Mouse (Mus musculus): ENCODE data around the gene Rab7b. TPM values are rescaled to one million over a fixed set of nuclear protein-coding genes. Genes with fewer than 3 reads are reported as not detected.

Gene Rab7b
- polyA plus RNA-seq, 1 experiment from 2014 or later, result 2.1 TPM

GRCm38 (mm10) chr1:131660716-131661472 is 27.6 kb upstream of the Rab7b start:
- H3K4me3 ChIP-seq (ENCODE audit: low read length), result no peak overlapping the region
- H3K27me3 ChIP-seq (ENCODE audit: insufficient read depth, low read length), result no peaks in the 10 kb centered on the region
- H3K4me2 ChIP-seq (replicated peaks; ENCODE audit: low read depth, low read length), result no peak overlapping the region
- no peaks in the 10 kb centered on the region for H3K36me3 ChIP-seq (ENCODE audit: insufficient read depth, low read length)
- ATAC-seq (ENCODE audit: low FRiP score, low TSS enrichment), result no peak
- peaks cover 6% of the 10 kb centered on the region for H3K4me1 ChIP-seq (ENCODE audit: insufficient read depth, low read length)
- no peak overlapping the region for H3K27ac ChIP-seq (ENCODE audit: low read length)
- no peak overlapping the region for H3K9ac ChIP-seq (replicated peaks; ENCODE audit: low read length)
- H3K9me3 ChIP-seq (ENCODE audit: low read length), result no peaks in the 10 kb centered on the region
- WGBS, result 76% methylated on average over 7 of the region's 7 CpGs

GRCm38 (mm10) chr1:131661749-131662148 is 26.7 kb upstream of the Rab7b start:
- Histone ChIP-seq H3K27me3 (ENCODE audit: insufficient read depth, low read length) (no peaks in the 10 kb centered on the region), H3K9me3 (ENCODE audit: low read length) (no peaks in the 10 kb centered on the region), H3K4me3 (ENCODE audit: low read length) (no peak overlapping the region), H3K9ac (replicated peaks; ENCODE audit: low read length) (no peak overlapping the region), H3K4me2 (replicated peaks; ENCODE audit: low read depth, low read length) (no peak overlapping the region), H3K36me3 (ENCODE audit: insufficient read depth, low read length) (no peaks in the 10 kb centered on the region), H3K4me1 (ENCODE audit: insufficient read depth, low read length) (peaks cover 6% of the 10 kb centered on the region), H3K27ac (ENCODE audit: low read length) (no peak overlapping the region)
- no peak for ATAC-seq (ENCODE audit: low FRiP score, low TSS enrichment)
- 72% methylated on average over 3 of the region's 3 CpGs for WGBS

GRCm38 (mm10) chr1:131663286-131663995 is 25.1 kb upstream of the Rab7b start:
- Histone ChIP-seq H3K4me1 (ENCODE audit: insufficient read depth, low read length) (peaks cover 3% of the 10 kb centered on the region; the same call in 1 of the 2 replicates), H3K27me3 (ENCODE audit: insufficient read depth, low read length) (no peaks in the 10 kb centered on the region), H3K4me3 (ENCODE audit: low read length) (no peak overlapping the region), H3K27ac (ENCODE audit: low read length) (no peak overlapping the region), H3K9me3 (ENCODE audit: low read length) (no peaks in the 10 kb centered on the region), H3K4me2 (replicated peaks; ENCODE audit: low read depth, low read length) (no peak overlapping the region), H3K9ac (replicated peaks; ENCODE audit: low read length) (no peak overlapping the region), H3K36me3 (ENCODE audit: insufficient read depth, low read length) (no peaks in the 10 kb centered on the region)
- no peak for ATAC-seq (ENCODE audit: low FRiP score, low TSS enrichment)
- WGBS, result 80% methylated on average over 9 of the region's 9 CpGs

GRCm38 (mm10) chr1:131664136-131664535 is 24.4 kb upstream of the Rab7b start:
- H3K4me1 ChIP-seq (ENCODE audit: insufficient read depth, low read length), result 0 out of 2 replicates have a peak, but pooled peaks cover 2% of the 10 kb centered on the region
- H3K27ac ChIP-seq (ENCODE audit: low read length), result no peak overlapping the region
- no peaks in the 10 kb centered on the region for H3K27me3 ChIP-seq (ENCODE audit: insufficient read depth, low read length)
- H3K9me3 ChIP-seq (ENCODE audit: low read length), result no peaks in the 10 kb centered on the region
- no peak for ATAC-seq (ENCODE audit: low FRiP score, low TSS enrichment)
- 85% methylated on average over 5 of the region's 5 CpGs for WGBS
- H3K4me3 ChIP-seq (ENCODE audit: low read length), result no peak overlapping the region
- H3K4me2 ChIP-seq (replicated peaks; ENCODE audit: low read depth, low read length), result no peak overlapping the region
- no peak overlapping the region for H3K9ac ChIP-seq (replicated peaks; ENCODE audit: low read length)
- no peaks in the 10 kb centered on the region for H3K36me3 ChIP-seq (ENCODE audit: insufficient read depth, low read length)

GRCm38 (mm10) chr1:131665886-131666285 is 22.6 kb upstream of the Rab7b start:
- Histone ChIP-seq H3K36me3 (ENCODE audit: insufficient read depth, low read length) (no peaks in the 10 kb centered on the region), H3K27me3 (ENCODE audit: insufficient read depth, low read length) (no peaks in the 10 kb centered on the region), H3K9ac (replicated peaks; ENCODE audit: low read length) (no peak overlapping the region), H3K4me2 (replicated peaks; ENCODE audit: low read depth, low read length) (no peak overlapping the region), H3K4me1 (ENCODE audit: insufficient read depth, low read length) (0 out of 2 replicates have a peak, but pooled peaks cover 2% of the 10 kb centered on the region), H3K4me3 (ENCODE audit: low read length) (no peak overlapping the region), H3K27ac (ENCODE audit: low read length) (no peak overlapping the region), H3K9me3 (ENCODE audit: low read length) (no peaks in the 10 kb centered on the region)
- WGBS, result 89% methylated on average over 1 of the region's 1 CpGs
- no peak for ATAC-seq (ENCODE audit: low FRiP score, low TSS enrichment)

- 0 out of 2 replicates have a peak, but pooled peaks cover 2% of the 10 kb centered on the region for H3K4me1 ChIP-seq (ENCODE audit: insufficient read depth, low read length)
- H3K27ac ChIP-seq (ENCODE audit: low read length), result no peak overlapping the region
- H3K4me3 ChIP-seq (ENCODE audit: low read length), result no peak overlapping the region
- H3K27me3 ChIP-seq (ENCODE audit: insufficient read depth, low read length), result no peaks in the 10 kb centered on the region
- H3K36me3 ChIP-seq (ENCODE audit: insufficient read depth, low read length), result no peaks in the 10 kb centered on the region
- WGBS, result 87% methylated on average over 8 of the region's 8 CpGs
- ATAC-seq (ENCODE audit: low FRiP score, low TSS enrichment), result no peak
- no peak overlapping the region for H3K4me2 ChIP-seq (replicated peaks; ENCODE audit: low read depth, low read length)
- H3K9ac ChIP-seq (replicated peaks; ENCODE audit: low read length), result no peak overlapping the region
- no peaks in the 10 kb centered on the region for H3K9me3 ChIP-seq (ENCODE audit: low read length)
Measured at GRCm38 (mm10) chr1:131671113-131671512, 17.4 kb upstream of the Rab7b start.

GRCm38 (mm10) chr1:131672361-131672760 is 16.1 kb upstream of the Rab7b start:
- H3K4me2 ChIP-seq (replicated peaks; ENCODE audit: low read depth, low read length), result no peak overlapping the region
- H3K4me3 ChIP-seq (ENCODE audit: low read length), result no peak overlapping the region
- 0 out of 2 replicates have a peak, but pooled peaks cover 2% of the 10 kb centered on the region for H3K4me1 ChIP-seq (ENCODE audit: insufficient read depth, low read length)
- H3K27ac ChIP-seq (ENCODE audit: low read length), result no peak overlapping the region
- H3K36me3 ChIP-seq (ENCODE audit: insufficient read depth, low read length), result no peaks in the 10 kb centered on the region
- no peak overlapping the region for H3K9ac ChIP-seq (replicated peaks; ENCODE audit: low read length)
- no peak for ATAC-seq (ENCODE audit: low FRiP score, low TSS enrichment)
- H3K9me3 ChIP-seq (ENCODE audit: low read length), result no peaks in the 10 kb centered on the region
- WGBS, result 81% methylated on average over 7 of the region's 7 CpGs
- no peaks in the 10 kb centered on the region for H3K27me3 ChIP-seq (ENCODE audit: insufficient read depth, low read length)

GRCm38 (mm10) chr1:131679644-131680043 is 8.9 kb upstream of the Rab7b start:
- Histone ChIP-seq H3K4me3 (ENCODE audit: low read length) (no peak overlapping the region), H3K9ac (replicated peaks; ENCODE audit: low read length) (no peak overlapping the region), H3K4me2 (replicated peaks; ENCODE audit: low read depth, low read length) (no peak overlapping the region), H3K27ac (ENCODE audit: low read length) (no peak overlapping the region), H3K27me3 (ENCODE audit: insufficient read depth, low read length) (no peaks in the 10 kb centered on the region), H3K36me3 (ENCODE audit: insufficient read depth, low read length) (no peaks in the 10 kb centered on the region), H3K4me1 (ENCODE audit: insufficient read depth, low read length) (no peaks in the 10 kb centered on the region), H3K9me3 (ENCODE audit: low read length) (no peaks in the 10 kb centered on the region)
- WGBS, result 82% methylated on average over 5 of the region's 5 CpGs
- ATAC-seq (ENCODE audit: low FRiP score, low TSS enrichment), result no peak

- Histone ChIP-seq H3K9ac (replicated peaks; ENCODE audit: low read length) (no peak overlapping the region), H3K27ac (ENCODE audit: low read length) (no peak overlapping the region), H3K36me3 (ENCODE audit: insufficient read depth, low read length) (no peaks in the 10 kb centered on the region), H3K4me1 (ENCODE audit: insufficient read depth, low read length) (0 out of 2 replicates have a peak, but pooled peaks cover 3% of the 10 kb centered on the region), H3K9me3 (ENCODE audit: low read length) (no peaks in the 10 kb centered on the region), H3K27me3 (ENCODE audit: insufficient read depth, low read length) (no peaks in the 10 kb centered on the region), H3K4me3 (ENCODE audit: low read length) (no peak overlapping the region), H3K4me2 (replicated peaks; ENCODE audit: low read depth, low read length) (no peak overlapping the region)
- ATAC-seq (ENCODE audit: low FRiP score, low TSS enrichment), result no peak
- WGBS, result 96% methylated on average over 2 of the region's 2 CpGs
Measured at GRCm38 (mm10) chr1:131687739-131688138, 756 bp upstream of the Rab7b start.

- no peaks in the 10 kb centered on the region for H3K27me3 ChIP-seq (ENCODE audit: insufficient read depth, low read length)
- H3K36me3 ChIP-seq (ENCODE audit: insufficient read depth, low read length), result no peaks in the 10 kb centered on the region
- no peak overlapping the region for H3K4me2 ChIP-seq (replicated peaks; ENCODE audit: low read depth, low read length)
- 79% methylated on average over 3 of the region's 3 CpGs for WGBS
- H3K9me3 ChIP-seq (ENCODE audit: low read length), result no peaks in the 10 kb centered on the region
- H3K27ac ChIP-seq (ENCODE audit: low read length), result no peak overlapping the region
- 0 out of 2 replicates have a peak, but pooled peaks cover 3% of the 10 kb centered on the region for H3K4me1 ChIP-seq (ENCODE audit: insufficient read depth, low read length)
- H3K9ac ChIP-seq (replicated peaks; ENCODE audit: low read length), result no peak overlapping the region
- ATAC-seq (ENCODE audit: low FRiP score, low TSS enrichment), result no peak
- H3K4me3 ChIP-seq (ENCODE audit: low read length), result no peak overlapping the region
Measured at GRCm38 (mm10) chr1:131689016-131689415, 521 bp downstream of the Rab7b start.

Measured in kidney, embryonic 16.5 days (tissue).